ENCODE assay signal across 18 mouse cellular contexts in the genomic region with DNA sequence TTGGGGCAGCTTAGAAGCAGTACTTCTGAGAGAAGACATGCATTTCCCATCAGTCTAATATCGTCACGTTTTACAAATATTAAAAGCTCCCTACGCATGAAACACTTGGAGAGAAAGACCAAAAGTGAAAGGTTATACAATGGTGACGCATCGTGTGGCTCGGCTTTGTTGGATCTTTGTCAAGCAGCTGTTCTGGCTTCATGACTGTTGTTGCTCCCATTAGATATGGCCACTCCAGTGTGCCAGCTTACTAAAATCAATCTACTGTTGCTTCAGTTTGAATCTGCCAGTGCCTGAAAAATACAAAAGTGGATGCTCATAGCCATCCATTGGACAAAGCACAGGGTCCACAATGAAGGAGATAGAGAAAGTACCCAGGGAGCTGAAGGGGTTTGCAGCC.
A peak's percentile ranks its signal among the peaks of the same experiment; 100 is the strongest.
DNase-seq lines count a peak whose midpoint lies in the region; ATAC-seq and TF ChIP-seq lines count a peak whose summit lies in the region.
"Had no signal": no experiment of that assay in that cellular context is flagged by ENCODE, and none has a peak within 500 bp of the region (broad histone marks: within the 10 kb centered on the region; RNA-seq: fewer than 3 reads in every experiment).

No protein-coding gene starts in this region.

- ATAC-seq in heart, embryonic 12.5 days (ENCODE audit: insufficient number of reproducible peaks, low FRiP score) = no peak
- ATAC-seq in intestine, postnatal 0 days = no peak
- ATAC-seq: forebrain, embryonic 16.5 days; hindbrain, postnatal 0 days had no signal

- 75% methylated on average over 6 of the region's 6 CpGs for WGBS in heart, adult 2 months
- 88% methylated on average over 6 of the region's 6 CpGs for WGBS in heart, embryonic 12.5 days
- WGBS in intestine, postnatal 0 days = 85% methylated on average over 6 of the region's 6 CpGs

- H3K4me1 ChIP-seq in heart, adult 2 months (ENCODE audit: control insufficient read depth, insufficient read depth, low read length) = no peaks in the 10 kb centered on the region
- no peaks in the 10 kb centered on the region for H3K4me1 ChIP-seq in heart, embryonic 12.5 days (replicated peaks)
- no peaks in the 10 kb centered on the region for H3K4me1 ChIP-seq in intestine, postnatal 0 days (replicated peaks; ENCODE audit: control insufficient read depth, insufficient read depth, low read length)
- H3K4me1 ChIP-seq: limb, embryonic 13.5 days had no signal

- TF ChIP-seq EP300 in heart, adult 2 months (IDR thresholded peaks at IDR 0.05; ENCODE audit: insufficient read depth, low read depth, low read length) = no peak

- H3K27ac ChIP-seq in heart, adult 2 months = no peak overlapping the region
- H3K27ac ChIP-seq in heart, embryonic 12.5 days (ENCODE audit: poor library complexity, severe bottlenecking) = no peak overlapping the region
- no peak overlapping the region for H3K27ac ChIP-seq in intestine, postnatal 0 days (ENCODE audit: low read depth, low read length)
- H3K27ac ChIP-seq: hindbrain, postnatal 0 days; limb, embryonic 13.5 days had no signal

- H3K4me3 ChIP-seq in heart, adult 2 months = no peak overlapping the region
- no peak overlapping the region for H3K4me3 ChIP-seq in heart, embryonic 12.5 days
- no peak overlapping the region for H3K4me3 ChIP-seq in intestine, postnatal 0 days (ENCODE audit: low read depth, low read length)
- H3K4me3 ChIP-seq: erythroblast, embryonic 14.5 days; limb, embryonic 13.5 days had no signal

- H3K9me3 ChIP-seq in heart, embryonic 12.5 days (replicated peaks) = no peaks in the 10 kb centered on the region
- H3K9me3 ChIP-seq in intestine, postnatal 0 days (ENCODE audit: control insufficient read depth) = no peaks in the 10 kb centered on the region
- H3K9me3 ChIP-seq: limb, embryonic 13.5 days had no signal

- intact Hi-C loops in heart, adult 2 months (cut with DNase I) = no loop called here
- intact Hi-C loops in heart, postnatal 14 days (cut with DNase I) = no loop called here

- no peak for TF ChIP-seq CTCF in heart, adult 2 months (IDR thresholded peaks at IDR 0.05)
- TF ChIP-seq CTCF in intestine, postnatal 0 days (IDR thresholded peaks at IDR 0.05; ENCODE audit: low read depth) = no peak

- no peak overlapping the region for H3K4me2 ChIP-seq in heart, embryonic 12.5 days
- no peak overlapping the region for H3K4me2 ChIP-seq in intestine, postnatal 0 days (replicated peaks; ENCODE audit: low read depth)
- H3K4me2 ChIP-seq: limb, embryonic 13.5 days had no signal

- H3K36me3 ChIP-seq in heart, adult 2 months (ENCODE audit: control insufficient read depth, insufficient read depth, low read length) = no peaks in the 10 kb centered on the region
- no peaks in the 10 kb centered on the region for H3K36me3 ChIP-seq in heart, embryonic 12.5 days
- H3K36me3 ChIP-seq in intestine, postnatal 0 days (ENCODE audit: control insufficient read depth, insufficient read depth) = no peaks in the 10 kb centered on the region
- H3K36me3 ChIP-seq: limb, embryonic 13.5 days had no signal

- no peaks in the 10 kb centered on the region for H3K27me3 ChIP-seq in heart, adult 2 months (ENCODE audit: control insufficient read depth, insufficient read depth, low read length)
- no peaks in the 10 kb centered on the region for H3K27me3 ChIP-seq in heart, embryonic 12.5 days (replicated peaks)
- no peaks in the 10 kb centered on the region for H3K27me3 ChIP-seq in intestine, postnatal 0 days (replicated peaks; ENCODE audit: control insufficient read depth, insufficient read depth, low read length)
- H3K27me3 ChIP-seq: limb, embryonic 13.5 days had no signal

- peak; percentile 21 to 26 for DNase-seq in heart, adult 2 months
- peak; percentile 24 for DNase-seq in 3T3-L1 (ENCODE audit: low read depth, low spot score)
- DNase-seq in gastrocnemius, adult 18-20 months (ENCODE audit: low spot score) = peak; percentile 72
- DNase-seq in heart, postnatal 14 days = peak; percentile 8 to 16
- DNase-seq in thymus, postnatal 14 days = no peak
- no peak for DNase-seq in ovary, postnatal 14 days (ENCODE audit: low spot score)
- DNase-seq: cerebellum, adult 11 months; cerebellum, postnatal 25 days; kidney, adult 18-20 months; kidney, postnatal 14 days; midbrain, embryonic 14.5 days; thymus, adult 18-20 months had no signal

- no peaks in the 10 kb centered on the region for H3K79me2 ChIP-seq in heart, adult 2 months (replicated peaks; ENCODE audit: control insufficient read depth, insufficient read depth, low read length)

- TF ChIP-seq POLR2A in heart, adult 2 months (IDR thresholded peaks at IDR 0.05; ENCODE audit: insufficient read depth, low read depth, low read length) = no peak

- H3K9ac ChIP-seq in heart, adult 2 months (ENCODE audit: low read depth, low read length) = no peak overlapping the region
- H3K9ac ChIP-seq in heart, embryonic 12.5 days = no peak overlapping the region
- no peak overlapping the region for H3K9ac ChIP-seq in intestine, postnatal 0 days (ENCODE audit: low read depth, low read length)
- H3K9ac ChIP-seq: limb, embryonic 13.5 days had no signal

Comparison
In these comparisons a context has a peak if more than half of its experiments do, and no peak if none do; other contexts are left out.
1. DNase-seq: peak in heart, adult 2 months (2 of 2), 3T3-L1 (single experiment), gastrocnemius, adult 18-20 months (single experiment) and heart, postnatal 14 days (2 of 2); none in thymus, postnatal 14 days (single experiment) and ovary, postnatal 14 days (single experiment).